Mouse (Mus musculus): ENCODE measurements around the gene Cenpb.

GRCm38 (mm10) chr2:131132930-131133547 lies 46.8 kb downstream of the Cenpb start, which contains the start of gene Gm11037:
- TF ChIP-seq CTCF (IDR thresholded peaks at IDR 0.05; ENCODE audit: low read depth) (no peak), EP300 (optimal IDR thresholded peaks at IDR 0.05) (no peak)
